ENCODE assay signal across 21 mouse cellular contexts in genomic region chr10:118711951-118712350, GRCm38 (mm10).
A peak's percentile ranks its signal among the peaks of the same experiment; 100 is the strongest.
DNase-seq lines count a peak whose midpoint lies in the region; ATAC-seq lines count a peak whose summit lies in the region.
"Had no signal": no experiment of that assay in that cellular context is flagged by ENCODE, and none has a peak within 500 bp of the region (broad histone marks: within the 10 kb centered on the region; RNA-seq: fewer than 3 reads in every experiment).

No protein-coding gene starts in this region.

- H3K9ac ChIP-seq in midbrain, embryonic 11.5 days (ENCODE audit: low read length) = no peak overlapping the region
- H3K9ac ChIP-seq: embryonic facial prominence, embryonic 15.5 days; hindbrain, embryonic 14.5 days; liver, embryonic 14.5 days; lung, embryonic 14.5 days; neural tube, embryonic 12.5 days had no signal

- H3K27ac ChIP-seq in heart, embryonic 10.5 days = peak overlapping the region; percentile 24; the same call in 1 of the 2 replicates
- H3K27ac ChIP-seq in midbrain, embryonic 10.5 days (replicated peaks) = 0 out of 2 replicates have a peak overlapping the region, but pooled peaks have one; percentile 57
- H3K27ac ChIP-seq in midbrain, embryonic 11.5 days (ENCODE audit: low read depth, low read length) = no peak overlapping the region
- H3K27ac ChIP-seq: embryonic facial prominence, embryonic 15.5 days; hindbrain, embryonic 14.5 days; liver, embryonic 14.5 days; neural tube, embryonic 12.5 days had no signal

- peak; percentile 70 for DNase-seq in gastrocnemius, adult 18-20 months (ENCODE audit: low spot score)
- no peak for DNase-seq in gastrocnemius, postnatal 14 days
- no peak for DNase-seq in heart, embryonic 10.5 days (ENCODE audit: low spot score)
- no peak for DNase-seq in heart, postnatal 14 days
- no peak for DNase-seq in midbrain, embryonic 10.5 days (ENCODE audit: low spot score)
- DNase-seq in midbrain, embryonic 11.5 days (ENCODE audit: low spot score, missing footprints) = no peak
- no peak for DNase-seq in yolk sac, embryonic 10.5 days (ENCODE audit: low spot score)
- DNase-seq: adrenal gland, postnatal 36 days; cerebellum, adult 9-11 months; kidney, adult 8-10 months; retina, postnatal 1 day; right cerebral cortex, postnatal 25 days had no signal

- H3K27me3 ChIP-seq in heart, embryonic 10.5 days (ENCODE audit: insufficient read depth, poor library complexity, severe bottlenecking) = no peaks in the 10 kb centered on the region
- no peaks in the 10 kb centered on the region for H3K27me3 ChIP-seq in midbrain, embryonic 10.5 days (ENCODE audit: low read depth, poor library complexity, severe bottlenecking)
- H3K27me3 ChIP-seq in midbrain, embryonic 11.5 days (ENCODE audit: control insufficient read depth, insufficient read depth, low read length) = no peaks in the 10 kb centered on the region
- H3K27me3 ChIP-seq: embryonic facial prominence, embryonic 15.5 days; neural tube, embryonic 12.5 days had no signal

- peaks cover 26% of the 10 kb centered on the region for H3K4me1 ChIP-seq in heart, embryonic 10.5 days
- peaks cover 12% of the 10 kb centered on the region for H3K4me1 ChIP-seq in midbrain, embryonic 10.5 days
- peaks cover 5% of the 10 kb centered on the region for H3K4me1 ChIP-seq in midbrain, embryonic 11.5 days (ENCODE audit: control insufficient read depth, insufficient read depth, low read length)
- H3K4me1 ChIP-seq: embryonic facial prominence, embryonic 15.5 days; neural tube, embryonic 12.5 days had no signal

- intact Hi-C loops in gastrocnemius, postnatal 14 days (cut with DNase I; ENCODE audit: low total_unique reads) = no loop called here
- intact Hi-C loops in heart, postnatal 14 days (cut with DNase I) = no loop called here

- no peak overlapping the region for H3K4me3 ChIP-seq in heart, embryonic 10.5 days
- H3K4me3 ChIP-seq in midbrain, embryonic 10.5 days = no peak overlapping the region
- H3K4me3 ChIP-seq in midbrain, embryonic 11.5 days (ENCODE audit: low read depth, low read length) = no peak overlapping the region
- H3K4me3 ChIP-seq: embryonic facial prominence, embryonic 15.5 days; neural tube, embryonic 12.5 days had no signal

- no peaks in the 10 kb centered on the region for H3K9me3 ChIP-seq in heart, embryonic 10.5 days
- H3K9me3 ChIP-seq in midbrain, embryonic 10.5 days (replicated peaks) = no peaks in the 10 kb centered on the region
- H3K9me3 ChIP-seq in midbrain, embryonic 11.5 days (ENCODE audit: control insufficient read depth, low read length) = no peaks in the 10 kb centered on the region
- H3K9me3 ChIP-seq: embryonic facial prominence, embryonic 15.5 days; neural tube, embryonic 12.5 days had no signal

- no peak for ATAC-seq in midbrain, embryonic 11.5 days (ENCODE audit: low FRiP score)
- ATAC-seq in granulocyte monocyte progenitor cell, adult 5-6 weeks (replicated peaks; ENCODE audit: poor library complexity, severe bottlenecking) = no peak
- ATAC-seq: CD4-positive, CD25-positive, alpha-beta regulatory T cell, adult 4 months; forebrain, embryonic 14.5 days; inflammation-experienced regulatory T-cells, adult 6 months had no signal

- WGBS in heart, embryonic 10.5 days = 73% methylated on average over 10 of the region's 10 CpGs
- WGBS in midbrain, embryonic 10.5 days = 89% methylated on average over 10 of the region's 10 CpGs
- 86% methylated on average over 10 of the region's 10 CpGs for WGBS in midbrain, embryonic 11.5 days

- no peaks in the 10 kb centered on the region for H3K36me3 ChIP-seq in heart, embryonic 10.5 days
- no peaks in the 10 kb centered on the region for H3K36me3 ChIP-seq in midbrain, embryonic 10.5 days
- no peaks in the 10 kb centered on the region for H3K36me3 ChIP-seq in midbrain, embryonic 11.5 days (ENCODE audit: control insufficient read depth, insufficient read depth, low read length)
- H3K36me3 ChIP-seq: embryonic facial prominence, embryonic 15.5 days; neural tube, embryonic 12.5 days had no signal

- no peak overlapping the region for H3K4me2 ChIP-seq in midbrain, embryonic 11.5 days
- H3K4me2 ChIP-seq: embryonic facial prominence, embryonic 15.5 days; hindbrain, embryonic 14.5 days; lung, embryonic 14.5 days; neural tube, embryonic 12.5 days had no signal
